Mouse (Mus musculus): ENCODE data around the gene Gtpbp4.
"Not testable (repeated sequence)": the region's sequence is repeated elsewhere in the genome, so short reads cannot be mapped to it uniquely, and the experiment has no call there.

Gtpbp4 gene

GRCm38 (mm10) chr13:8995990-8996786 lies at the start of gene Gtpbp4:
Gene Gtpbp4 (minus strand): TSS chr13:8996083.
- peak; percentile 79 for DNase-seq (ENCODE audit: low spot score)

GRCm38 (mm10) chr13:9044731-9045130 lies 48.8 kb upstream of the Gtpbp4 start:
- no peak for DNase-seq (ENCODE audit: low spot score)

GRCm38 (mm10) chr13:9043289-9044049 lies 47.6 kb upstream of the Gtpbp4 start:
- DNase-seq (ENCODE audit: low spot score), result no peak

GRCm38 (mm10) chr13:9040626-9041025 lies 44.7 kb upstream of the Gtpbp4 start:
- DNase-seq (ENCODE audit: low spot score), result no peak

- DNase-seq (ENCODE audit: low spot score), result no peak
Observed at GRCm38 (mm10) chr13:9031996-9032661, 36.2 kb upstream of the Gtpbp4 start.

- no peak for DNase-seq (ENCODE audit: low spot score)
Observed at GRCm38 (mm10) chr13:9030364-9030763, 34.5 kb upstream of the Gtpbp4 start.

GRCm38 (mm10) chr13:9027251-9027650 lies 31.4 kb upstream of the Gtpbp4 start:
- no peak for DNase-seq (ENCODE audit: low spot score)

GRCm38 (mm10) chr13:9022623-9023022 lies 26.7 kb upstream of the Gtpbp4 start:
- no peak for DNase-seq (ENCODE audit: low spot score)

- DNase-seq (ENCODE audit: low spot score), result no peak
Observed at GRCm38 (mm10) chr13:9021556-9021955, 25.7 kb upstream of the Gtpbp4 start.

GRCm38 (mm10) chr13:9019713-9020112 lies 23.8 kb upstream of the Gtpbp4 start:
- DNase-seq (ENCODE audit: low spot score), result no peak

GRCm38 (mm10) chr13:9018974-9019587 lies 23.2 kb upstream of the Gtpbp4 start:
- no peak for DNase-seq (ENCODE audit: low spot score)

GRCm38 (mm10) chr13:9017190-9017589 lies 21.3 kb upstream of the Gtpbp4 start:
- DNase-seq (ENCODE audit: low spot score), result no peak

GRCm38 (mm10) chr13:9014431-9014830 lies 18.5 kb upstream of the Gtpbp4 start:
- no peak for DNase-seq (ENCODE audit: low spot score)

- DNase-seq (ENCODE audit: low spot score), result no peak
Observed at GRCm38 (mm10) chr13:9013483-9013882, 17.6 kb upstream of the Gtpbp4 start.

GRCm38 (mm10) chr13:9011596-9012350 lies 15.9 kb upstream of the Gtpbp4 start:
- peak; percentile 79 for DNase-seq (ENCODE audit: low spot score)

GRCm38 (mm10) chr13:9003306-9003705 lies 7.4 kb upstream of the Gtpbp4 start:
- DNase-seq (ENCODE audit: low spot score), result no peak

GRCm38 (mm10) chr13:8999464-8999863 lies 3.6 kb upstream of the Gtpbp4 start:
- DNase-seq (ENCODE audit: low spot score), result no peak

GRCm38 (mm10) chr13:8997221-8997620 lies 1.3 kb upstream of the Gtpbp4 start:
- not testable (repeated sequence) for DNase-seq (ENCODE audit: low spot score)

GRCm38 (mm10) chr13:8995159-8995989 lies 509 bp downstream of the Gtpbp4 start:
- no peak for DNase-seq (ENCODE audit: low spot score)

- DNase-seq (ENCODE audit: low spot score), result no peak
Observed at GRCm38 (mm10) chr13:8992231-8992630, 3.7 kb downstream of the Gtpbp4 start.

- DNase-seq (ENCODE audit: low spot score), result no peak
Observed at GRCm38 (mm10) chr13:8972972-8973371, 22.9 kb downstream of the Gtpbp4 start.

Data from urinary bladder, postnatal 10 days (tissue).